Mouse (Mus musculus): Measurements from ENCODE around the gene Ccn6. TPM values are rescaled to one million over a fixed set of nuclear protein-coding genes. Genes with fewer than 3 reads are reported as not detected.

Gene Ccn6
- total and polyA plus RNA-seq, 2 experiments from 2014 or later: 0.35 to 2.0 TPM

- no peak overlapping the region for H3K27ac ChIP-seq
Observed at GRCm38 (mm10) chr10:39108837-39109488, 54.6 kb downstream of the Ccn6 start.

GRCm38 (mm10) chr10:39106935-39107334 lies 56.7 kb downstream of the Ccn6 start:
- no peak overlapping the region for H3K9ac ChIP-seq (replicated peaks; ENCODE audit: low read length)
- no peak overlapping the region for H3K4me3 ChIP-seq (ENCODE audit: low read length)
- ATAC-seq (no peak), DNase-seq (ENCODE audit: low spot score) (no peak)
- H3K27me3 ChIP-seq (ENCODE audit: insufficient read depth, low read length): no peaks in the 10 kb centered on the region
- H3K27ac ChIP-seq: no peak overlapping the region
- H3K9me3 ChIP-seq (ENCODE audit: low read length): no peaks in the 10 kb centered on the region
- H3K4me2 ChIP-seq (ENCODE audit: low read depth, low read length): no peak overlapping the region
- no peaks in the 10 kb centered on the region for H3K4me1 ChIP-seq (ENCODE audit: insufficient read depth, low read length)
- no peaks in the 10 kb centered on the region for H3K36me3 ChIP-seq (ENCODE audit: insufficient read depth, low read length)
- no peak for TF ChIP-seq CTCF (IDR thresholded peaks at IDR 0.05; ENCODE audit: low read depth)
- WGBS: 51% methylated on average over 4 of the region's 4 CpGs

More at GRCm38 (mm10) chr10:39108837-39109488, 54.6 kb downstream of the Ccn6 start:
- no peak for ATAC-seq
- Histone ChIP-seq H3K4me2 (ENCODE audit: low read depth, low read length) (no peak overlapping the region), H3K4me1 (ENCODE audit: insufficient read depth, low read length) (no peaks in the 10 kb centered on the region), H3K27me3 (ENCODE audit: insufficient read depth, low read length) (no peaks in the 10 kb centered on the region), H3K36me3 (ENCODE audit: insufficient read depth, low read length) (no peaks in the 10 kb centered on the region), H3K9me3 (ENCODE audit: low read length) (no peaks in the 10 kb centered on the region), H3K9ac (replicated peaks; ENCODE audit: low read length) (no peak overlapping the region), H3K4me3 (ENCODE audit: low read length) (no peak overlapping the region)
- 59% methylated on average over 10 of the region's 10 CpGs for WGBS
- no peak for TF ChIP-seq CTCF (IDR thresholded peaks at IDR 0.05; ENCODE audit: low read depth)
- no peak for DNase-seq (ENCODE audit: low spot score)

GRCm38 (mm10) chr10:39106413-39106812 lies 57.2 kb downstream of the Ccn6 start:
- WGBS: 56% methylated on average over 3 of the region's 3 CpGs
- ATAC-seq (no peak), DNase-seq (ENCODE audit: low spot score) (no peak)
- no peaks in the 10 kb centered on the region for H3K4me1 ChIP-seq (ENCODE audit: insufficient read depth, low read length)
- H3K36me3 ChIP-seq (ENCODE audit: insufficient read depth, low read length): no peaks in the 10 kb centered on the region
- H3K4me2 ChIP-seq (ENCODE audit: low read depth, low read length): no peak overlapping the region
- TF ChIP-seq CTCF (IDR thresholded peaks at IDR 0.05; ENCODE audit: low read depth): no peak
- no peak overlapping the region for H3K4me3 ChIP-seq (ENCODE audit: low read length)
- no peaks in the 10 kb centered on the region for H3K27me3 ChIP-seq (ENCODE audit: insufficient read depth, low read length)
- H3K9ac ChIP-seq (replicated peaks; ENCODE audit: low read length): no peak overlapping the region
- no peaks in the 10 kb centered on the region for H3K9me3 ChIP-seq (ENCODE audit: low read length)
- no peak overlapping the region for H3K27ac ChIP-seq

- peak; percentile 51 for TF ChIP-seq CTCF (IDR thresholded peaks at IDR 0.05; ENCODE audit: low read depth)
- Histone ChIP-seq H3K36me3 (ENCODE audit: insufficient read depth, low read length) (no peaks in the 10 kb centered on the region), H3K4me1 (ENCODE audit: insufficient read depth, low read length) (no peaks in the 10 kb centered on the region), H3K9me3 (ENCODE audit: low read length) (no peaks in the 10 kb centered on the region), H3K27me3 (ENCODE audit: insufficient read depth, low read length) (no peaks in the 10 kb centered on the region), H3K27ac (no peak overlapping the region), H3K9ac (replicated peaks; ENCODE audit: low read length) (no peak overlapping the region), H3K4me2 (ENCODE audit: low read depth, low read length) (no peak overlapping the region), H3K4me3 (ENCODE audit: low read length) (no peak overlapping the region)
- WGBS: 87% methylated on average over 8 of the region's 8 CpGs
- DNase-seq (ENCODE audit: low spot score) (peak; percentile 38), ATAC-seq (peak; percentile 54)
Observed at GRCm38 (mm10) chr10:39104803-39105449, 58.7 kb downstream of the Ccn6 start.

Other genes with a start within 250 kb of the Ccn6 start
- gene Lama4, start 198.3 kb downstream of the Ccn6 start, total RNA-seq (2014; rRNA removed): 19.9 and 31.9 TPM in 2 replicates
- 13.6 and 16.7 TPM in 2 replicates for gene Lama4, start 198.3 kb downstream of the Ccn6 start, polyA plus RNA-seq (2015; fragmentation: Nextera tagmentation; extraction: Ambion mirVana)
- gene Fam229b, start 29.9 kb downstream of the Ccn6 start, total RNA-seq (2014; rRNA removed): 18.0 and 22.8 TPM in 2 replicates
- 43.8 and 45.9 TPM in 2 replicates for gene Fam229b, start 29.9 kb downstream of the Ccn6 start, polyA plus RNA-seq (2015; fragmentation: Nextera tagmentation; extraction: Ambion mirVana)
- 3.3 and 3.8 TPM in 2 replicates for gene Tube1, start 29.8 kb downstream of the Ccn6 start, total RNA-seq (2014; rRNA removed)
- gene Tube1, start 29.8 kb downstream of the Ccn6 start, polyA plus RNA-seq (2015; fragmentation: Nextera tagmentation; extraction: Ambion mirVana): 3.6 and 3.7 TPM in 2 replicates
- gene Fyn, start 205.1 kb upstream of the Ccn6 start, total RNA-seq (2014; rRNA removed): 120 and 121 TPM in 2 replicates
- gene Fyn, start 205.1 kb upstream of the Ccn6 start, polyA plus RNA-seq (2015; fragmentation: Nextera tagmentation; extraction: Ambion mirVana): 94.9 and 95.2 TPM in 2 replicates